Mouse (Mus musculus) Patski (cell line): Measurements from ENCODE around the gene Stard9. TPM values are rescaled to one million over a fixed set of nuclear protein-coding genes. Genes with fewer than 3 reads are reported as not detected.

Experiments
- ATAC-seq: fragments of 100-300 bp; one replicate; pipeline ENCODE4 v1.8.0; 2021
- CTCF ChIA-PET: fragments of 350-600 bp; sonication (Branson Sonifier 250); formaldehyde crosslinking; loops from one replicate; lab custom pipeline; 2022; ENCODE audit warnings: inconsistent platforms; lab: Charles Lee
- POLR2A ChIA-PET: fragments of 350-600 bp; sonication (Branson Sonifier 250); formaldehyde crosslinking; loops from one replicate; lab custom pipeline; 2022; ENCODE audit warnings: antibody characterized with exemption, inconsistent platforms; lab: Charles Lee
- DNase-seq: peaks from one replicate; pipeline ENCODE4 v3.0.0-alpha.2; 2011; ENCODE audit warnings: low read depth, low spot score
- H3K27me3 ChIP-seq: fragments of 371-371 bp; one replicate; pipeline ENCODE4 v1.5.1; 2021
- CTCF ChIP-seq: fragments of 100-300 bp; IDR thresholded peaks from one replicate; pipeline ENCODE4 v1.5.1; 2021
- in situ Hi-C: fragments of 300-500 bp; cut with MboI; formaldehyde crosslinking; loops from 3 replicates; pipeline ENCODE4 v1.11.1; 2018; ENCODE audit warnings: low pct_unique_long_range_greater_than_20kb, mixed read lengths
- polyA plus RNA-seq: library from polyadenylated mRNA; unstranded; gene quantifications from one replicate; pipeline ENCODE4 v1.2.3, GENCODE M21; 2021

The Stard9 gene
- polyA plus RNA-seq, 1 experiment from 2014 or later: 2.2 TPM

DNA sequence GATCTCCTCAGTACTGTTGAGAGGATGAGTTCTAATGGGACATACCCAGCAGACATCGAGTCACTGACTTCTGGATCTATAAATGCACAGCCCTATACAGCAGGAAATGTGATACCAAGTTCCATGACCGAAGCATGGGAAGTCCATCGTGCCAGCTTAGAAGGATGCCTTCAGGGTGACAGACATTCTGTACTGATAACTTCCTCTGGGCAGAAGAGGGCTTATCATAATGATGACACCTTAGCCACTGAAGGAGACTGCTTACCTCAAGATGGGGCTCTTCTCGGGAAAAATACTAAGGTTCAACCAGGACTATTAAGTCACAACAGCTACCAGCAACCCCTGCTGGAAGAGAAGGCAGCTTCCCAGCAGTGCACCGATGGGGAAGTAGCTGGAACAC, 68.8 kb downstream of the Stard9 start:
- ChIA-PET CTCF (no interaction called here), POLR2A (no interaction called here)
- in situ Hi-C loops: no loop called here
- no peaks in the 10 kb centered on the region for H3K27me3 ChIP-seq
- DNase-seq (no peak), ATAC-seq (no peak)
- no peak for TF ChIP-seq CTCF

DNA sequence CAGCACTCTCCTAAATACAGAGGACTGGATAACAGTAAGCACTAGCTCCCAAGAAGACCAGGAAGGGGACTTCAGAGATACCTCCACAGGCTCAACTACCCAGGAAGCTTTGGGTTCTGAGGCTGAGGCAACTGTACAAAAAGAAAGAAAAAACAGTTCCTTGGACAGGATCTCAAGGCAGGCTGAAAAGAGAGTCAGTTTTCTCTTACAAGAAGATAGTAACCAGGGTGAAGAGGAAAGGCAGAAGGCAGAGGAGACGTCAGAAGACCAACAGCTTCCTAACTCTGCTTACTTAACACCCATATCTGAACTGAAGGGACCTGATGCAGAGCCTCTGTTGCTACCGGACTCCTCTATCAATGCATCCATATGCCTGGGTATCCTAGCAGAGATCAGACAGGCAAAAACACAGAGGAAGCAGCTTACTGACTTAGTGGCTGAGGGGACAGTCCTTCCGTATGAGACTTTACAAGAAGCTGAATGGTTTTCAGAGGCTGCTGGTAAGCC, 71.5 kb downstream of the Stard9 start:
- ATAC-seq (no peak), DNase-seq (no peak)
- H3K27me3 ChIP-seq: no peaks in the 10 kb centered on the region
- POLR2A ChIA-PET: no interaction called here
- no peak for TF ChIP-seq CTCF
- in situ Hi-C loops: no loop called here
- CTCF ChIA-PET: interaction anchor here (1.5 kb wide), 1 partner anchor 15 kb away, joined by 3 read pairs; no protein-coding TSS in a partner anchor

- ATAC-seq: no peak
- no peak for DNase-seq
- no peak for TF ChIP-seq CTCF
- CTCF ChIA-PET: interaction anchor here (1.4 kb wide), 1 partner anchor 12 kb away, joined by 4 read pairs; no protein-coding TSS in a partner anchor
- POLR2A ChIA-PET: no interaction called here
- no peaks in the 10 kb centered on the region for H3K27me3 ChIP-seq
- in situ Hi-C loops: no loop called here
These were observed 73.8 kb downstream of the Stard9 start for GRCm38 (mm10) chr2:120702675-120703074.

DNA sequence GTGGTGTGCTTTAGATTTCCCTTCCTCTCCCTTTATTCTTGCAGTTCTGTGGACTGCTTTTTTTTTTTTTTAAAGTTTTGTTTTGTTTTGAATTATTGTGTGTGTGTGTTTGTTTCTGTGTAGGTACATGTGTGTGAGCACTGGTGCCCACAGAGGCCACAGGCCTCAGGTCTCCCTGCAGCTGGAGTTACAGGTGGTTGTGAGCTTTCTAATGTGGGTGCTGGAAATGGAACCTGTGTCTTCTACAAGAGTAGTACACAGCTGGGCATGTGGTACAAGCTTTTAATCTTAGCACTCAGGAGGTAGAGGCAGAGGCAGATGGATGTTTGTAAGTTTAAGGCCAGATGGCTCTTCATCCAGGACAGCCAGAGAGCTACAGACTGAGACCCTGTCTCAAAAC, 78.1 kb downstream of the Stard9 start:
- TF ChIP-seq CTCF: no peak
- DNase-seq (no peak), ATAC-seq (no peak)
- in situ Hi-C loops: no loop called here
- POLR2A ChIA-PET: no interaction called here
- H3K27me3 ChIP-seq: no peaks in the 10 kb centered on the region
- CTCF ChIA-PET: no interaction called here

DNA sequence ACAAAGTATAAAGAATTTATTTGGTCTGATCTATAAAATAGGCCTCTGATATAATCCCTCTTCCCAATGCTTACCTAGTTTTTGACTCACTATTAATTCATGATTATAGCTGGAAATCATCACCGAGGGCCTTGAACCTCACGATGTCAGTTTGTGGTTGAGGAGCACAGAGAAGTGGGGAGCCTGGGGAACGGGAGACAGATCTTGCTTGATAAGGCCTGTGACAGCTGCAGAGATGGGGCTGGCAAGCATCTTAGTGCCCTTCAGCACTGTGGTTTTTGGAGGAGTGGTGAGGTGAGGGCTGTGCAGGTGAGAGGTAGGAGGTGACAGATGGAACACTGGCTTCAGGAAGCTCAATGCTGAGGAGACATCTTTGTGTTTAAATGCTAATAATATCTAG, 81.2 kb downstream of the Stard9 start:
- CTCF ChIA-PET: no interaction called here

DNA sequence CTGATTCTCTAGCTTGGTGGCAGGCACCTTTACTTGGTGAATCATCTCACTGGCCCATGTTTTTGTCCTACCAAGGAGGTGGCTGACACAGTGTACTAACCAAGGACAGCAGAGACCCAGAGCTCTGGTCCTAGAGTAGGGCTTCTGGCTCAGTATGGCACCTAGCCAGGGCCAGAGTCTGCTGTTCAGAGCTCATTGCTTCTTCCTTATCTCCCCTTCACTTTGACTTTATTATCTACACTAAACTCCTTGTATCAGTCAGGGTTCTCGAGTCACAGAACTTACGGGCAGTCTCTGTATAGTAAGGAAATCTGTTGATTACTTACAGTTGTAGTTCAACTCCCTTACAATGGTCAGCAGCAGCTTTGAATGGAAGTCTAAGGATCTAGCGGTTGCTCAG, 82.0 kb downstream of the Stard9 start:
- ATAC-seq: no peak
- CTCF ChIA-PET: no interaction called here
- no peaks in the 10 kb centered on the region for H3K27me3 ChIP-seq
- POLR2A ChIA-PET: interaction anchor here (1.0 kb wide), 1 partner anchor 53 kb away, joined by 11 read pairs; no protein-coding TSS in a partner anchor
- DNase-seq: no peak
- in situ Hi-C loops: no loop called here
- TF ChIP-seq CTCF: no peak

More for the DNA sequence above, 81.2 kb downstream of the Stard9 start:
- DNase-seq (no peak), ATAC-seq (no peak)
- in situ Hi-C loops: no loop called here
- POLR2A ChIA-PET: no interaction called here
- H3K27me3 ChIP-seq: no peaks in the 10 kb centered on the region
- no peak for TF ChIP-seq CTCF

GRCm38 (mm10) chr2:120713441-120713840, 84.5 kb downstream of the Stard9 start:
- no peak for TF ChIP-seq CTCF
- ChIA-PET CTCF (no interaction called here), POLR2A (no interaction called here)
- in situ Hi-C loops: no loop called here
- no peak for ATAC-seq
- no peaks in the 10 kb centered on the region for H3K27me3 ChIP-seq
- DNase-seq: no peak

- in situ Hi-C loops: no loop called here
- H3K27me3 ChIP-seq: no peaks in the 10 kb centered on the region
- no peak for TF ChIP-seq CTCF
- ChIA-PET CTCF (interaction anchor here (1.4 kb wide), 1 partner anchor 11 kb away, joined by 3 read pairs; no protein-coding TSS in a partner anchor), POLR2A (no interaction called here)
- ATAC-seq: no peak
- DNase-seq: no peak
These were observed 89.6 kb downstream of the Stard9 start for GRCm38 (mm10) chr2:120718496-120718895.

DNA sequence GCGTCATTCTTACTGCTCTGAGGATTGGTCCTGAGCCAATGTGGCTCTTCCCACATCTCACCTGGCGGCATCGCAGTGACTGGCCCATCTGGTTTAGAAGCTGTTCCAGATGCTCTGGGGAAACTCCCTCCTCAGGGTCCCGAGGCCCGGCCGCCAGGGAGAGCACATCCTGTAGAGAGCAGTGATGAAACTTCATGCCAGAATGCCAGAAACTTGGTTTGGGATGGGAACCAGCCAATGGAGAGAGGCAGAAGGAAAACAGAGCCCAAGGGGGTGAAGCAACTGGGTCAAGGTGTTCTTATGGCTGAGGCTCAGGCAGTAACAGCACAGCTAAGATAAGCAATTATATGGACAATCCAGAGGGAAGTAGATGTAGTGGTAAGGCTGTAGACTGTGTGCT, 91.9 kb downstream of the Stard9 start:
- in situ Hi-C loops: no loop called here
- ATAC-seq (no peak), DNase-seq (no peak)
- ChIA-PET CTCF (no interaction called here), POLR2A (no interaction called here)
- no peak for TF ChIP-seq CTCF
- H3K27me3 ChIP-seq: no peaks in the 10 kb centered on the region

GRCm38 (mm10) chr2:120721911-120722310, 93.0 kb downstream of the Stard9 start:
- no peaks in the 10 kb centered on the region for H3K27me3 ChIP-seq
- in situ Hi-C loops: no loop called here
- ATAC-seq (no peak), DNase-seq (no peak)
- ChIA-PET POLR2A (no interaction called here), CTCF (no interaction called here)
- no peak for TF ChIP-seq CTCF

DNA sequence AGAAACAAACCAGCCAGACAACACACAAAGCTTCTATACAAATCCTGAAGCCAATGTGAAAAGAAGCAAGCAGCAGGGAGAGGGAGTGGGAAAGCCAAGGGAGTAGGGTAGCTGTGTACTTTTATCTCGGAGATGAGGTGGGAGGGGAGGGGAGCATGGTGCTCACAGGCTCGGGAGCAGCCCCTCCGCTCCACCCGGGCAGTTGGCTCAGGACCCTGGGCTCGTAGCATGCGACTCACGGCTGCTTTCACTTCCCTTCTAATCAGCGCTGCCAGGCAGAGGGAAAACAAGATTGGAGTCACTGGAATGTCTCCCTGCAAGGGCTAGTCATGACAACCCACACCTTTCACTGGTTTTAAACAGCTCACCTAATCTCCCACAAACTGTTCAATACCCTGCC, 93.6 kb downstream of the Stard9 start:
- in situ Hi-C loops: no loop called here
- no peak for ATAC-seq
- CTCF ChIA-PET: no interaction called here

GRCm38 (mm10) chr2:120723621-120724020, 94.7 kb downstream of the Stard9 start:
- in situ Hi-C loops: no loop called here
- POLR2A ChIA-PET: interaction anchor here (0.6 kb wide), 1 partner anchor 333 kb away, joined by 4 read pairs; no protein-coding TSS in a partner anchor
- no peak for TF ChIP-seq CTCF
- H3K27me3 ChIP-seq: no peaks in the 10 kb centered on the region
- DNase-seq: no peak
- no peak for ATAC-seq
- CTCF ChIA-PET: no interaction called here

More for the DNA sequence above, 93.6 kb downstream of the Stard9 start:
- POLR2A ChIA-PET: no interaction called here
- no peak for DNase-seq
- no peaks in the 10 kb centered on the region for H3K27me3 ChIP-seq
- no peak for TF ChIP-seq CTCF
